Mouse (Mus musculus): ENCODE results near the gene Nxf3. TPM values are rescaled to one million over a fixed set of nuclear protein-coding genes. Genes with fewer than 3 reads are reported as not detected.
"Not testable (repeated sequence)": the region's sequence is repeated elsewhere in the genome, so short reads cannot be mapped to it uniquely, and the experiment has no call there.

The Nxf3 gene
- total RNA-seq (2021) = under 1 TPM in 1 of 2 experiments, not detected in 1; 0.22 TPM

DNA sequence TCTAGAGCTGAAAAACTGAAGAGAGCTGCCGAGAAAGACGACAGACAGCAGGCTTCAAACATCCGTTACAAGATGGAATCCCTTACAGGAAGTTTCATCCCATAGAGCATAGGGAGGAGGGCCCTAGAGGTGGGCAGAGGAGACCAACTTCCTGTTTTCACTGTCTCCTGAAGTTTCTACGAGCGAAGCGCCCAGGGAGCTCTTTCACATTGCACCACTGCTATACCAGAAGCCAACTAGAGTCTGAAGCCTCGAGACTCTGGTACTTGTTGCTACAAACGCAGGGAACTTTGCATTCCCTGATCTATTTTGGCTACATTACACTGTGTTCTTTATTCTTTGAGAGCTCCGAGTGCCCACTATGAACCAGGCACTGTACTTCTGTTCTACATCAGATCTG lies at the start of gene Nxf3:
Gene Nxf3, minus strand, starts transcription at position 101 of the 400 bp plus-strand sequence.
- intact Hi-C loops (cut with DNase I) = no loop called here
- DNase-seq (ENCODE audit: low spot score) = no peak

DNA sequence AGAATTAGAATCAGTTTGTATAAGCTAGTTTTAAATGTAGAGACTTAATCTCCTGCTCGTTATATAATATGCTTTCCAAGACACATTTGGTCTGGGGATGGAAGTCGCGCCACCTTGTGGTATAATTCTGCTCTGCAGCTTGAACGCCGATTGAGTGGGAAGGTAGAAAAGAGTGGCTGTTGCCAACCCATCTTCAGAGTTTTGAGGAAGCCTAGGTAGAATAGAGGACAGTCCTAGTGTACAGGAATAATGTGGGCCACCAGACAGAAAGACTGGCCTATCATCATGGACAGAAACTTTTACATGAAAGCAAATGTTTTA lies 42.6 kb upstream of the Nxf3 start:
- intact Hi-C loops (cut with DNase I) = no loop called here
- no peak for DNase-seq (ENCODE audit: low spot score)

DNA sequence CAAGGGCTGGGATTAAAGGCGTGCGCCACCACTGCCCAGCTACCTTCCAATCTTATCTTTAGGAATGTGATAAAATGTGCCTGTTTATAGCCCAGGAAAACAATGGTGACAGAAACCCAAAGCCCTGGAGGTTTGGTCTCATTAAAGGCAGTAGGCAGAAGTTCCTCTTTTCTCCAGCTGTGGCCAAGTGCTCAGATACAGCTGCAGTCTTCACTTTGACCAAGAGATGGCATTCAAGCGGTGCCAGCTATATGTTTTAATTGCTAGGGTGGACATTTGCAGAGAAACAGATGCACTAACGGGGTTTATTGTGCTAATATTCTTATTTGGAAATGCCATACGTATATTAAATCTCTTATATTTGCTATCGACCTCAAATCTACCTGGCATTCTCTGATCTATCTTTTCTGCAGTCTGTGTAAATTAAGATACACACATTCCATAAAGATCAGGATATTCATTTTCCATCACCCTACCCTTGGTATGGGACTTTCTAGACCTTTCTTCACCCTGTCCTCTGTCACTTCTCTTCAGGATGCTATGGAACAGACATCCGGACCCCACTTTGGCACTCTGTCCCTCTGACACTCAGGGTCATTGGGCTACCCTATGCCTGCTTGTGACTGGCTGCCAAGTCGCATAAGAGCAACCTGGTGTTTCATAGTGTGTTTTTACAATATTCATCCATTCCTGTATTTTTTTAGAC lies 42.1 kb upstream of the Nxf3 start:
- DNase-seq (ENCODE audit: low spot score) = no peak
- intact Hi-C loops (cut with DNase I) = no loop called here

DNA sequence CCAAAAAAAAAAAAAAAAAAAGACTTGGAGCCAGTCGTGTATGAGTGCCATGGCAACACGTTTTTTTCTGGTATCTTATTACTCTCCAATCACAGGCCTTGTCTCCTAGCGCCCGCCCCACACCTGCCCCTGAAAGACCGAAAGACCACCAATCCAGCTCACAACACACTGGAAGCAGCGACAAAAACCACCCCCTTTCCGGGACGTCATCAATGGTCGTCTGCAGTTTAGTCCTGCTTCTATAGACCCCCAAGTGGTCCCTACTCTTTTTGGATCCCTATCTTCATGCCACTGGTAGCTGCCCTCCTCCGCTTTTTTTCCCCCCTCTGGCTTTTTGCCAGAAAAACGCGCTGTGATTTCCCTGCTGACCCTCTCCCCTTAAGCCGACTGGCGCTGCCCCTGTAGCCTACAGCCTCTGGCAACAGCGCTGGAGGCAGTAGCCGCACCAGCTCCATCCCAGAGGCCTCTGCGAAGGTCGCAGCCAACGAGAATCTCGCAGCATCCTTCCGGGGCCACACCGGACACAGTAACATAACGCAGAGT lies 30.4 kb upstream of the Nxf3 start:
- no peak for DNase-seq (ENCODE audit: low spot score)
- intact Hi-C loops (cut with DNase I) = no loop called here

DNA sequence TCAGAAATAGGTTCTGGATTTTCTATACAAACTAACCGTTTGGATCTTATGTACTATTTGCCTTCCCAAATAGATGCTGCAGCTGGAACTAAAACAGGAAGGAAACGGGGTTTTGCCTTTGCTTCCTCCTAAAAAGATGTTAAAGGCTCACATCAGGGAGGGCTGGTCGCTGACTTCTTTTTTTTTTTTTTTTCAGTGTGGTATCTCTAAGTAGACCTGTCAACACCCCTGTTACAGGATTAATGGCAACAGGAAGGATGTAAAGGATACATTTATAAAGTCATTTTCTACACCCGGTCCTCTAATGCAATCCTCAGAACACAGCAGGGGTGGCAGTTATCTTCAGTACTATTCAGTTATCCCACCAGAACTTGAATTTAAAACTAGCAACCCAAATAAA lies 30.0 kb upstream of the Nxf3 start:
- intact Hi-C loops (cut with DNase I) = no loop called here
- DNase-seq (ENCODE audit: low spot score) = no peak

DNA sequence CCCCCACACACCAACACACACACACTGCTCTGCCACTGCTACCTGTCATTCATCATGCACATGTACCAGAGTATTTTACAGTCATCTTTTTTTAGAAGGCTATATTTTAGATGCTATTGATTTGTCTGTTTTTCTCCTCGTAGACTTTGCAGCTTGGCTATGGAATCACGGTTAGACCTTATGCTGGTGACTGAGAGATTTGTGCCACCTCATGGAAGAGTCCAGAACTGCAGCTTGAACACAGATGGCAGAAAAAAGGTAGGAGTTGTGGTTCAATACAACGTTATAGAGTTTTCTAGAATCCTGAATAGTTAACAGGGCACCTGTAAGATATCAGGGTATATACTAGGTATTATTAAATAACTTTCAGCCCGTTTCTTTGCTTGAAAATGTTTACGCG lies 22.9 kb upstream of the Nxf3 start:
- intact Hi-C loops (cut with DNase I) = no loop called here
- DNase-seq (ENCODE audit: low spot score) = no peak

DNA sequence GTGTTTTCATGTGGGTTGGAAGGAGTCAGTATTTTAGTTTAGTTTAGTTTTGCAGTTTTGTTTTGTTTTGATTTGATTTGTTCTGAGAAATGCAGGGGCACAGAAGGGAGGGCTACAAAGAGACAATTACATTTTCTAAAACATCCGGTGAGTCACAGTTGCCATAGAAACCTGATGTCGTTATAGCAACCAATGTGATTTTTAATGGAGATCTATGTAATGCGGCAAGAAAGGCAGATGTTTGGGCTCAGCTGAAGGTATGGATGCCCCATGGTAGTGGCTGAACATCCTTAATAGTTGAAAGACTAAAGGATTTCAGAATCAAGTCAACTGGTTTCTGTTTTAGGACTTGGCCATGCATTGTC lies 19.7 kb upstream of the Nxf3 start:
- intact Hi-C loops (cut with DNase I) = no loop called here

DNA sequence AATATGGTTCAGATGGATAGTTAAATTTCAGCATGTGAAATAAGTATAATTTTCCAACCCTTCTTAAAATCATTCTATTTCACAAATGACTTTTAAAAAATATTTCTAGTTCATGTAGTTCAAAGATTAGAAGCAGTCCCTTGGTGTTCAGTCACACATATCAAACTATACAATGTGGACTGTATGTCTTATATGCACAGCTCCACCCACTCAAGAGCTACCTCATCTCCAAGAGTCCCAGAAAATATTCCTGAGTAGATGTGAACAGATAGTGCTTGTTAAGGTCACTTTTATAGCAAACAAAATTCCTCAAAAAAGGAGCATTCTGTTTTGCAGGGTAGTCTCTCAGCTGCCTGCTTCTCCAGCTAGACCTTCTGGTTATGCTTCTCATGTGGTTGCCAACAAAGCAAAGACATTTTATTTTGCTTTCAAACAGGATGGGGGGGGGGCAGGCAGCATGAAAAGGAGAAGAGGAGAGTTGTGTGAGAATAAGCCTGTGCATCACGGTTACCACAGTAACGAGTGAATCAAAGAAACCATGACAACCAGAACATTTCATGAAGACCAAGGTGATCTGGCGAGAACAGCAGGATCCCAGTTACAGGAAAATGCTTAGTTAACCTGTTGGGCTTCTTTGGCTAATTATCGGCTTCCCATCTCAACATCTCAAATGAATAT lies 19.1 kb upstream of the Nxf3 start:
- DNase-seq (ENCODE audit: low spot score) = no peak
- intact Hi-C loops (cut with DNase I) = no loop called here

More for the DNA sequence above, 19.7 kb upstream of the Nxf3 start:
- no peak for DNase-seq (ENCODE audit: low spot score)

DNA sequence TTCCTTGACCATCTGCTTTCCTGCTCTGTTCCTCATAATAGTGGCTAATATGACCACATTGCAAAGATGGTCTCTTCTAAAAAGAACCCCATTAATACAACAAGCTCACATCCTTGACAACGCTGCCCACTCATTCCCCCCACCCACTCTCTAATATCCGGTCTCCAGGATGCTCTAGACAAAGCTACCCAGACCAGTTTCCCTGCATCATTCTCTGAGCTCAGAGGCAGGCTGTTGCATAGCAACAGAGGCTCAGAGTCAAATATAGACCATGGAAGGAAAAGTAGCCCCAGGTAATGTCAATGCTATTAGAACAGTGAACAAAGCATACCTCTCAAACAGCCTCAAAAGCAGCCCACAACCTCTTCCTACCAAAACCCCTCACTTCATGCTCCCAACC lies 9.4 kb upstream of the Nxf3 start:
- DNase-seq (ENCODE audit: low spot score) = no peak
- intact Hi-C loops (cut with DNase I) = no loop called here

DNA sequence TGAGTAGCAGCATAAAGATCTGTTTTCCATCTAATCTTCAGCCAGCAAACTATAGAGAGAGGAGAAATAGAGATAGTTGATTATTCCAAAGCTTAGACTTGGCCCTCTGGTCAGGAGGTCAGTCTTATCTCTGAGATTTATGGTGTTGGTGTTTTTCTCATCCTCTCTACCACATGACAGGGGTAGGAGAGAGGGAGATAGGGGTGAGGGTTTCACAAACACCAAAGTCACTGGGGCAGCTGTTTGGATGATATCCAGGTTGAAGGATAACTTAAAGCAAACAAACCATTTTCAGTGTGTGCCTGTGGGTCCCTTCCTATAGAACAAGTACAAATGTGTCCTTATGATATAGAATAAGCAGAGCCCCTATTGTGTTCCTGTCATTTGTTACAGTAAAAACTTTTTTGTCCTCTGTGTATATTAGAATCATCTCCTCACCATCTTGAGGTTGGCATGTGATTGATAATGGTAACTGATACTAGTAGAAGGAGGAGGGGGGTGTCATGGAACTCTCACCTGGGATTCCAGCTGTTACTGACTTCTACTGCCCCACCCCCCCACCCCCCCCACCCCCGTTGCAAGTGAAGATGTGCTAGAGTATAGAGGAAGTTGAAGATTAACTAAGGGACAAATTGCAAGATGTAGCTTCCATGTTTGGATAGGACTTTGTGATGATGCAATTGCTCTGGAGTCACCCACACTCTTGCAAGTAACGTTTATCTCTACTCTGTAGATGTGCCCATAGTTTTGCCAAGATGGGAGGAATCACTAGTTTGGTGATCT lies 7.6 kb upstream of the Nxf3 start:
- intact Hi-C loops (cut with DNase I) = no loop called here
- DNase-seq (ENCODE audit: low spot score) = no peak

DNA sequence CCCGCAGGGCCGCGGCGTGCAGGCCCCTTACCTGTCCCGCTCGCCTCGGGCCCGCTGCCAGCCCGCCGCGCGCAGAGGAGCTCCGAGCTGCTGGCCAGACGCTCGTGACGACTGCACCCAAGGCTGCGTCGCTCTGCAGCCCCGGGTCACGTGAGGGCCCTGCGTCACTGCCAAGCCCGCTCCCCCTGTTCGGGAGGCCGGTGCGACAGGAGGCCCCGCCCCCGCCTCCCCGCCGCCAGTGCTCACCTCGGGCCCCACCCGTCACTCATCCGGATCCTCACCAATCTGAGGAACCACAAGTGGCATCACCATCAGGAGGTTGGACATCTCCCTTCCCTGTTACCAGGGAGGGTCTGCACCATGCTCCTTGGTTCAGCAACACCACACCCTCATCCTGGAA lies 17.0 kb downstream of the Nxf3 start, which contains the start of gene Bex2:
Gene Bex2, minus strand, starts transcription at position 217 of the 400 bp plus-strand sequence.
- intact Hi-C loops (cut with DNase I) = not testable (repeated sequence)

DNA sequence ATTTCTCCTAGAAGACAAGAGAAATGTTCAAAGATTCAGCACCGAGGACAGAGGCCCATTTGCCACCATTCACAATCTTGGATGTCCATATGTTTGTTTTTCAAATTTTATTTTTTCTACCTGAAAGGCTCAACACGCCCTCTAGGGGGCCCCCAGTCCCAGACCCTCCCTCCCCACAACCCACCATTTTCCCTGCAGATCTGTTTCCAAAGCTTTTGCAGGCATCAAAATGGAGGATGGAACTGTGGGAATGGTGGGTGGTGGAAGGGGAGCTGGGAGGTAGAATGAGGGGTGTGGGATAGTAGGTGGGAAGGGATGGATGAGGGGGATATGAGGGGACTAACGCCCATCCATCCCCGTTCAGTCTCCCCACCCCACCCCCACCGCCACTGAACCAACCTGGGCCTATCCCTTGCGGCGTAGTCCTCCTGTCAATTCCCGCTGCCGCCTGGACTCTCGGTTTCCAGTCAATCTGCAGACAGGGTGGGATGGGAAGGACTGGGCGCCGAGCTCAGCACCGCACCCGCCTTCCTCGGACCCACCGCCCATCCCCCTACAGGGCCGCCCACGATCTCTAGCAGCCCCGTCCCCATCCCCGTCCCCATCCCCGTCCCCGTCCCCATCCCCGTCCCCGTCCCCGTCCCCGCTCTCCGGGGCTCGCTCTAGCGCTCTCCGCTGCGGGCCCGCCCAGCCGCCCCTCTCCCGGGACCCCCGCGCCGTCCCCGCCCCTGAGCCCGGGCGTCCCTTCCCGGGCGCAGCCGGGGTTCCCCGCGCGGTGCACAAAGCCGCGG lies 17.7 kb downstream of the Nxf3 start:
- DNase-seq (ENCODE audit: low spot score); intact Hi-C loops (cut with DNase I): not testable (repeated sequence)

More for the DNA sequence above, 17.0 kb downstream of the Nxf3 start, which contains the start of gene Bex2:
- DNase-seq (ENCODE audit: low spot score) = not testable (repeated sequence)

DNA sequence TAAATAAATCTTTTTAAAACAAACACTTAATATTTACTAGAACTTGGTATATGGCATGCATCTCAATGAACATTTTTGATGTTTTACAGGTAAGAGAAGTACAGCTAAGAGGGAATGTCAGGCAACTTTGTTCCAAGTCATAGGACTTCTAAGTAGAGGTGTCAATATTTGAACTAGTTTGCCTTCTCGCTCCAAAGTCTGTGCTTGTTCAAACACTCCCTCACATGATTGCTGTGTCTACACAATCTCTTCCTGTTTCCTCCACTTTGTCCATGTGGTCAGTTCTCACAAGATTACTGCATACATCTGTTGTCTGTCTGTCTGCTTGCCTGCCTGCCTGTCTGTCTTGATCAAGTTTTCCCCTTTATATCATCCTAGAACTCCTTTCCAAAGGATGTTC lies 24.4 kb downstream of the Nxf3 start:
- no peak for DNase-seq (ENCODE audit: low spot score)
- intact Hi-C loops (cut with DNase I) = no loop called here

DNA sequence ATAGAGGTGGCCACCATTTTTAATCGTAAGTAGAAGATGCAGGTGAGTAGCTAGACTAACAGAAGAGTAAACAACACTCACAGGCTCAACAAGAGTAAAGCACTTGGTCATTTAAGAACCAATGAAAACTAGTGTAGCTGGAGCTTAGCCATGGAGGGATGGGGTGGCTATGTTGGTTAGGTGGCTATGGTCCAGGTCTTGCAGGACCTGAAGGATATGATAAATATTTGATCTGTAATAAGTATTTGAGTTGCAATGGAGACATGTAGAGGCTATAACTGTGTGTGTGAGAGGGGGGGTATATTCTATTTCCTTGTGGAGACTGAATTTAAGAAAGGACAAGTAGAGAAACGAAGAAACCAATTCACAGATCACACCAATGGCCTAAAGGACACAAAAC lies 33.8 kb downstream of the Nxf3 start:
- DNase-seq (ENCODE audit: low spot score) = no peak

DNA sequence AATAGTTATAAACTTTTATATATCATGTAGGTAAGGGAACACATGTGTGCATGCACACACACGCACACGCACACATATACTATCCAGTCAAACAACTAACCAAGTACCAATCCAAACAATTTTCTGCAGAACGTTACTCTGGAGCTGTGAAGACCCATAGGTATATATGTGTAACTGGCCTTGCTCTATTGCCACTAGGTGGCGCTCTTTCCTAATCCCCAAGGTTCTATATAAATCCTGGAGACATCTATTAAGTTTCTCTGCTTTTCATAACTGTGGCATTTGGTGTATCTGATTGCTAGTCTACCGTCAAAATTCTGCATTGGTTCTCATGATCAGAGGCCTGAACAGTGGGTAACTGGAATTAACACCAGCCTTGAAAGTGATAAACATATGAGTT lies 37.5 kb downstream of the Nxf3 start:
- DNase-seq (ENCODE audit: low spot score) = no peak
- intact Hi-C loops (cut with DNase I) = loop anchor here (5.0 kb wide), 1 partner anchor 275 kb away; no protein-coding TSS in a partner anchor

More for the DNA sequence above, 33.8 kb downstream of the Nxf3 start:
- intact Hi-C loops (cut with DNase I) = no loop called here

DNA sequence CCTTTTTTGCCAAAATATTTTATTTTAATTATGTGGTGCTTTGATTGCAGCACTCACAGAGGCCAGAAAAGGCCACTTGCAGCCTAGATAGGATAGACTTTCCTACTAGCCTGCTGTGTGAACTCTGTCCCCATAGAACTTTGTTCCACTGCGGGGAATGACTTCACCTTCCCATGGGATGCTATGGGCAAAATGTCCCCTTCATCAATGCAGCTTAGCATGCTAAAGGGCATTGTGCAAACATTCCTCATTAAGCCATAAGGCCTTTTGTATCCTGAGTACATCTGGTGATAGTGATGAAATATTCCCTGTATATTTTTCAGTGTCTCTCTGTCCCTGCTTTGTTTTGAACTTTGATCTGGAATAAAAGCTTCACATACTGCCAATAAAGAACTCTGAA lies 41.3 kb downstream of the Nxf3 start:
- intact Hi-C loops (cut with DNase I) = no loop called here
- DNase-seq (ENCODE audit: low spot score) = no peak

DNA sequence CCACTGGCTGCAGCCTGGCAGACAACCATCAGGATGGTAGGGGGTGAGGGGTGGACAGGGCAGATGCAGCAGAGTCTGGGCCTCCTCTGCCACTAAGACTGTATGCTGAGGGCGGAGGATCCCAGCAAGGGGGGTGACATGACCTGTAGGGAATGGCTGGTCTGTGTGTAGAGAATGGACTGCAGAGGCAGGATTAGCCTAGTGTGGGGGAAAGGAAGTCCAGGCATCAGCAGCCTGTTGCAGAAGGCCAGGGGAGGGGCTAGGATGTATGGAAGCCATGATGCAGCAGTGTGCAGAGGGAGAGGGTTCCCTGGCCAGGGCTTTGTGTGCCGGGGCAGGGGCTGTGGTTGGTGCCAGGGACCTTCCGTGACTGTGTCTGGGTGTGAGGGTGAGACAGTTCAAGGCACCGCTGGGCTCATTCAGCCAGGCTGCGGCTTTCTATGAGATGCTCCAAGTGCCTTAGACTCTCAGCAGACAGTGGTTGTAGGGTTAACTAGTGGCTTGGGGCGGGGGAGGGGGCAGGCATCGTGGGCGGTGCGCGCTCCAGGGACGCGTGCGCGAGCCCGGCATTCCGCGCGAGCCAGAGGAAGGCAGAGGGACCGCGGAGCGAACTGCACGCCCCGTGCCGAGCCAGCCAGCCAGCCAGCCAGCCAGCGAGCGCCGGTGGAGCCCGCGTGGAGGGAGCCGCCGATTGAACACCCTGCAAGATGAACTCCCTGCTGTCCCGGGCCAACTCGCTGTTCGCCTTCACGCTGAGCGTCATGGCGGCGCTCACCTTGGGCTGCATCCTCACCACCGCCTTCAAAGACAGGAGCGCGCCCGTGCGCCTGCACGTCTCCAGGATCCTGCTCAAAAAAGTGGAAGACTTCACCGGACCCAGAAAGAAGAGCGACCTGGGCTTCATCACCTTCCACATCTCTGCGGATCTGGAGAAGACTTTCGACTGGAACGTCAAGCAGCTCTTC lies 52.0 kb downstream of the Nxf3 start, which contains the start of gene Arxes1:
Gene Arxes1, plus strand, starts transcription at position 569 of the 965 bp plus-strand sequence.
- intact Hi-C loops (cut with DNase I); DNase-seq (ENCODE audit: low spot score): not testable (repeated sequence)

DNA sequence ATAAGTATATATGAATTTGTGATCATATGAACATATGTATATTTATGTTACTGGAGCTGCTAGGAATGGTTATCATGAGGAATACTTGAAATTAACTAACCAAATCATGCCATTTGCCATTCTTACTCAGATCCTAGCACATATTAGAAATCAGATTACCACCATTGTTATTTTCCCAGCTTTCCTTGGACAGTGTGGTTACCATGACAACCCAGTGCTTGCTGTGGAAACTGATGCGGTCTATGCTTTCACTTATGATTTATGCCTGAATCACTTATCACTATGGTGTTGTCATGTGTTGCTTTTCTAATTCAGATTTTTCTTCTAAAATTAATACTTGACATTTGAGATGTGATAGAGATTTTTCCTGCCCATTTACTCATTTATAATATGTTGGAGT lies 54.7 kb downstream of the Nxf3 start:
- no peak for DNase-seq (ENCODE audit: low spot score)
- intact Hi-C loops (cut with DNase I) = no loop called here
